Mouse (Mus musculus) limb, embryonic 13.5 days (tissue): Measurements from ENCODE around the gene Cd180. TPM values are rescaled to one million over a fixed set of nuclear protein-coding genes. Genes with fewer than 3 reads are reported as not detected.
"Not testable (repeated sequence)": the region's sequence is repeated elsewhere in the genome, so short reads cannot be mapped to it uniquely, and the experiment has no call there.

Experiments used
- ATAC-seq: fragments of 200-750 bp; cut with Nextera tagmentation; 2 replicates; pipeline ENCODE4 v1.8.0; 2017; ENCODE audit warnings: low read depth, moderate number of reproducible peaks, moderate TSS enrichment; ENCODE audit not compliant: low FRiP score
- H3K27ac ChIP-seq: fragments of 300-500 bp; sonication (generic); 2 replicates; pipeline ENCODE4 v1.5.1; 2015; ENCODE audit warnings: inconsistent platforms, mild to moderate bottlenecking, moderate library complexity
- H3K27me3 ChIP-seq: fragments of 300-500 bp; sonication (generic); 2 replicates; pipeline ENCODE4 v1.6.1; 2015; ENCODE audit warnings: mild to moderate bottlenecking, inconsistent platforms
- H3K36me3 ChIP-seq: fragments of 300-500 bp; sonication (generic); 2 replicates; pipeline ENCODE4 v1.6.1; 2015; ENCODE audit warnings: inconsistent platforms, mild to moderate bottlenecking, moderate library complexity
- H3K4me1 ChIP-seq: fragments of 300-500 bp; sonication (generic); 2 replicates; pipeline ENCODE4 v1.6.1; 2015; ENCODE audit warnings: inconsistent platforms
- H3K4me2 ChIP-seq: fragments of 300-500 bp; sonication (generic); replicated peaks from 2 replicates; pipeline ENCODE4 v1.6.1; 2015; ENCODE audit warnings: inconsistent platforms, mild to moderate bottlenecking, moderate library complexity
- H3K4me3 ChIP-seq: fragments of 300-500 bp; sonication (generic); 2 replicates; pipeline ENCODE4 v1.5.1; 2015; ENCODE audit warnings: moderate library complexity, mild to moderate bottlenecking, inconsistent platforms
- H3K9ac ChIP-seq: fragments of 300-500 bp; sonication (generic); 2 replicates; pipeline ENCODE4 v1.6.1; 2015; ENCODE audit warnings: mild to moderate bottlenecking, inconsistent platforms
- H3K9me3 ChIP-seq: fragments of 300-500 bp; sonication (generic); 2 replicates; pipeline ENCODE4 v1.6.1; 2016; ENCODE audit warnings: inconsistent platforms
- WGBS: fragments of 180-500 bp; shearing (Covaris S2); methylation state at CpG from one replicate; pipeline ENCODE4 v1.1.7; 2015; 5-methylcytosine and 5-hydroxymethylcytosine counted together
- polyA plus RNA-seq: library from polyadenylated mRNA; unstranded; fragments of >200 nt; fragmentation: Nextera tagmentation; extraction: Ambion mirVana; gene quantifications from 2 replicates; pipeline ENCODE4 v1.2.1, GENCODE M21; 2015

Gene Cd180
- polyA plus RNA-seq, 1 experiment from 2014 or later = 0.64 TPM

GRCm38 (mm10) chr13:102725906-102726305 lies 32.5 kb downstream of the Cd180 start:
- no peak overlapping the region for H3K9ac ChIP-seq
- H3K27me3 ChIP-seq = no peaks in the 10 kb centered on the region
- no peaks in the 10 kb centered on the region for H3K36me3 ChIP-seq
- ATAC-seq = no peak
- WGBS = 74% methylated on average over 2 of the region's 2 CpGs
- no peak overlapping the region for H3K27ac ChIP-seq
- no peaks in the 10 kb centered on the region for H3K9me3 ChIP-seq
- no peaks in the 10 kb centered on the region for H3K4me1 ChIP-seq
- H3K4me3 ChIP-seq = no peak overlapping the region
- H3K4me2 ChIP-seq = no peak overlapping the region

- no peak for ATAC-seq
- WGBS = 90% methylated on average over 1 of the region's 1 CpGs
Measured at GRCm38 (mm10) chr13:102726876-102727275, 33.5 kb downstream of the Cd180 start.

DNA sequence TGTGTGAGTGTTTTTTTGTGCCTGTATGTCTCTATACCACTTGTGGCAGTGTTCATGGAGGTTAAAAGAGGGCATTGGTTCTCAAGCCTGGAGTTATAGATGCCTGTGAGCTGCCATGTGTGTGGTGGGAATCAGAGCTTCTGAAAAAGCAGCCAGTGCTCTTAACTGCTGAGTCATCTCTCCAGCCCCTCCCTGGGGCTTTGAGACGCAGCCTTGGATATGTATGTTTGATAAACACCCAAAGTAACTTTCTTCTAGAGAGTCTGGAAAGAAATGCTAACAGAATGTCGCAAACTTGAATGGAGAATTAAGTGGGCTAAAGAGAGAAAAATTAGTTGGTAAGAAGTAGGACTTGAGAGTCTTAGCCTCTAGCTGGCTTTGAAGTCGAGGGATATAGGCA lies 34.7 kb downstream of the Cd180 start:
- no peak overlapping the region for H3K4me3 ChIP-seq
- no peaks in the 10 kb centered on the region for H3K36me3 ChIP-seq
- no peaks in the 10 kb centered on the region for H3K9me3 ChIP-seq
- H3K27ac ChIP-seq = no peak overlapping the region
- no peak for ATAC-seq
- 78% methylated on average over 3 of the region's 3 CpGs for WGBS
- H3K9ac ChIP-seq = no peak overlapping the region
- H3K27me3 ChIP-seq = no peaks in the 10 kb centered on the region
- no peak overlapping the region for H3K4me2 ChIP-seq
- H3K4me1 ChIP-seq = no peaks in the 10 kb centered on the region

More at GRCm38 (mm10) chr13:102726876-102727275, 33.5 kb downstream of the Cd180 start:
- Histone ChIP-seq H3K27me3 (no peaks in the 10 kb centered on the region), H3K36me3 (no peaks in the 10 kb centered on the region), H3K4me3 (no peak overlapping the region), H3K4me2 (no peak overlapping the region), H3K9ac (no peak overlapping the region), H3K27ac (no peak overlapping the region), H3K4me1 (no peaks in the 10 kb centered on the region), H3K9me3 (no peaks in the 10 kb centered on the region)

- H3K9me3 ChIP-seq, H3K4me3 ChIP-seq, H3K36me3 ChIP-seq, H3K4me2 ChIP-seq, H3K27me3 ChIP-seq, H3K27ac ChIP-seq, ATAC-seq, H3K9ac ChIP-seq, H3K4me1 ChIP-seq: not testable (repeated sequence)
- whole genome bisulfite sequencing = 47% methylated on average over 7 of the region's 7 CpGs
Measured at GRCm38 (mm10) chr13:102728951-102729350, 35.6 kb downstream of the Cd180 start.

DNA sequence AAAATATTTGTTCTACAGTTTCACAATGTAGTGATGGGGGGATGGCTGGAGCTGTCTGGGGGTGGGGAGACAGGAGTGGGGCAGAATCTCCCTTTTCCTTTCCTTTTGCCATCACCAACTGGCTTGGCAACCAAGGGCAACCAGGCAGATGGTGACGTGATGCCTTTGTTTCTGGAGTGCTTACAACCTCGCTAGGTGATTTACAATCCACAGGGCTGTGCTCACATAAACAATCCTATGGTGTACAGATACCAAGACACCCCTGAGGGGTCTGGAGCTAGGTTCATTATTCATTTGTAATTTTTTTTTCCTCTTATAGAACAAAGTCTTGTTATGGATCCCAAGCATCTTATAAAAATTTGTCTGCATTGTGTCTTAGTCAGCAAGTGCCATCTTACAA lies 39.7 kb downstream of the Cd180 start:
- Histone ChIP-seq H3K4me1 (no peaks in the 10 kb centered on the region), H3K9ac (no peak overlapping the region), H3K4me2 (no peak overlapping the region), H3K36me3 (peaks cover 36% of the 10 kb centered on the region), H3K4me3 (no peak overlapping the region), H3K9me3 (no peaks in the 10 kb centered on the region), H3K27ac (no peak overlapping the region), H3K27me3 (no peaks in the 10 kb centered on the region)
- ATAC-seq = no peak
- 50% methylated on average over 2 of the region's 2 CpGs for WGBS

GRCm38 (mm10) chr13:102737811-102738210 lies 44.5 kb downstream of the Cd180 start:
- no peaks in the 10 kb centered on the region for H3K9me3 ChIP-seq
- H3K27me3 ChIP-seq = no peaks in the 10 kb centered on the region
- H3K9ac ChIP-seq = no peak overlapping the region
- no peak overlapping the region for H3K4me3 ChIP-seq
- ATAC-seq = no peak
- 94% methylated on average over 7 of the region's 7 CpGs for WGBS
- H3K36me3 ChIP-seq = peaks cover 71% of the 10 kb centered on the region
- H3K27ac ChIP-seq = no peak overlapping the region
- no peak overlapping the region for H3K4me2 ChIP-seq
- H3K4me1 ChIP-seq = no peaks in the 10 kb centered on the region

DNA sequence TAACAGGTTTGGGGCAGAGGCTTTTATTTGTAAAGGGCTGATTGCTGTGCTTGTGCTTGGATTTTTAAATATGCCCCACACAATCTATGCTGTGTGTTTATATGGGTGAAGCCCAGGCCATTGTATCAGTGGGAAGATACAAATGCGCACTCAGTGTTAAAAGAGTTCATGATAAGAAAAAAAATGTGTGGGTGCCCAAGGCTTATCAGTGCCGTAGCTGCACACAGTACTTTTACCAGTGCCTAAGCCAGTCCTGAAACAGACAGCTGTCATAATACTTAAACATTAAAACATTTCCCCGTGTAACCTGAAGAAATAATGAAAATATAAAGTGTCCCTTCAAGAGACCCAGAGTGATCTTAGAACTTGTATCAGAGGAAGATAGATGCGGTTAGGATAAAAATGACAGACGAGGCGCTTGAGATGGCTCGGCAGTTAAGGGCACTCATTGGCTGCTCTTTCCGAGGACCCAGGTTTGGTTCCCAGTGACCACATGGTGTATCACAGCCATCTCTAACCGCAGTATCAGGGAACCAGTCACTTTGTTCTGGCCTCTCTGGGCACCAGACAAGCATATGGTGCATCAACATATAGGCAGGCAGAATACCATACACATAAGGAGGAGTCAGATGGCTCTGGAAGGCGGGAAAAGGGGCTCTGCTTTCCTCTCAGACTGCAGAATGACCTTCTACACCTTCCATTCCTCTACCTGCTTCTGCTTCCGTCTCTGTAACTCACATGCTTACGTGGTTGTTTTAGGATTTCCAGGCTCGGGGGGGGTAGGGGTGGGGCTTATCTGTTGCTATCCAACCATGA lies 46.6 kb downstream of the Cd180 start:
- Histone ChIP-seq H3K4me2 (no peak overlapping the region), H3K27me3 (no peaks in the 10 kb centered on the region), H3K9me3 (no peaks in the 10 kb centered on the region), H3K4me3 (no peak overlapping the region), H3K27ac (no peak overlapping the region), H3K4me1 (no peaks in the 10 kb centered on the region), H3K36me3 (peaks cover 67% of the 10 kb centered on the region), H3K9ac (no peak overlapping the region)
- no peak for ATAC-seq
- 89% methylated on average over 13 of the region's 13 CpGs for WGBS

DNA sequence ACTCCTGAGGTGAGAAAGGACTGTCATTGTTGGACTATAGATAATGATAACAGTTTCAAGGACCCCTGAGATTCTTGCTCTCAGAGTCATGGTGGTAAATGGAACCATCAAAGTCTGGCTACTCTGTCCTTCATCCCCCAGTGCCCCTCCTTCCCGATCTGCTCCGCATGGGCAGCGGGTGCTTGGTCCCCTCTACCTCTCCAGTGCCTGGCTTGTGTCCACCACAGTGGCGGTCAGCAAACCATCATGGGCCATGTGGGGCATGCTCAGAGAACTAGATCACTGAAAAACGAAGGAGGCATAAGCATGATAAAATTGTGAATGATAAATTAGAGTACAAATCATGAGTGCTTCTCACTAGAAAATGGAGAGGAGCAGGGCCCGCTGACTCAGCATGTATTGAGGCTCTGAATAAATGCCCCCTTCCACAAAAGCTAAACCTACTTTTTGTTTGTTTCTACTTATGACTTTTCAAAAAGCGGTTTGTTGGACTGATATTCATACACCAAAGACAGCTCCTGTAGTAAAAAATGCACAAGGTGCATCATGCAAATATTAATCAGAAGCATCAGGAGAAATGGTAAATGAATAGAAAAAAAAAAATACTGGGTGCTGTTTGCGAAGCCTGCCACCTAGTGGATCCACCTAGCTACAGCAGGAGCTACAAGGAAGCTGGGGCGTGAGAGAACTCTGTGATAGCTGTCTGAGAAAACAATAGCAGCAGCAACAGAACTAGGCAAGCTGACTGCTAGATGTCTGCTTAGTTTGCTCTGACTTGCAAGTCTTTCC lies 51.3 kb downstream of the Cd180 start:
- 71% methylated on average over 9 of the region's 9 CpGs for WGBS
- H3K27ac ChIP-seq = no peak overlapping the region
- no peaks in the 10 kb centered on the region for H3K27me3 ChIP-seq
- no peaks in the 10 kb centered on the region for H3K4me1 ChIP-seq
- H3K9me3 ChIP-seq = no peaks in the 10 kb centered on the region
- H3K36me3 ChIP-seq = peaks cover 36% of the 10 kb centered on the region
- H3K4me3 ChIP-seq = no peak overlapping the region
- no peak overlapping the region for H3K4me2 ChIP-seq
- ATAC-seq = no peak
- H3K9ac ChIP-seq = no peak overlapping the region

- Histone ChIP-seq H3K4me2 (no peak overlapping the region), H3K9me3 (no peaks in the 10 kb centered on the region), H3K27me3 (no peaks in the 10 kb centered on the region), H3K9ac (no peak overlapping the region), H3K4me3 (no peak overlapping the region), H3K36me3 (peaks cover 37% of the 10 kb centered on the region), H3K27ac (no peak overlapping the region), H3K4me1 (no peaks in the 10 kb centered on the region)
- no peak for ATAC-seq
- 91% methylated on average over 3 of the region's 3 CpGs for WGBS
Measured at GRCm38 (mm10) chr13:102745270-102745600, 51.9 kb downstream of the Cd180 start.

DNA sequence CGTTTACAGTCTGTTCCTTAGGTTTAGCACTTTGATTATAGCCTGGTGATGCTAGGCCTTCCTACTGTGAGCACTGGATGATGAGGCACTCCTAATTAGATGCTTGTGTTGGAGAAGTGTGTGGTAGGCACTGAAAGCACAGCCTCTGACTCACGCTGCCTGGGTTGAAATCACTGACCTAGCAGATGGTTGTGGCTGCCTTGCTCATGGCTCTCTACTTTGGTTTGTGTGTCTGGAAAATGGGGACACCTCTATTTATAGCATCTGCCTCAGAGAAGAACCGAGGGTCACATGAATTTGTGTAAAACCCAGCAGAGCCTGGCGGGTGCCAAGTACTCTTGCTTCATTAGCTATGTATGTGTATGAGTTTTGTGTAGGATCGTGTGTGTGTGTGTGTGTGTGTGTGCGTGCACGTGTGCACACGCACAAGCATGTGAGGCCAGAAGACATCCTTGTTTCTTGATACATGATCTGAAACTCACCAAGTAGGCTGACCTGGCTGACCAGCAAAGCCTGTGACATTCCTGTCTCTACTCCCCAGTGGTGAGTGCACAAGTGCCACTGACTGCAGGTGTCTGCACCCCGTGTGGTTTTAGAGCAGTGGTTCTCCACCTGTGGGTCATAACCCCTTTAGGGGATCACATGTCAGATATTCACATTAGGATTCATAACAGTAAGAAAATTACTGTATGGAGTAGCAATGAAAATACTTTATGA lies 52.4 kb downstream of the Cd180 start:
- no peak overlapping the region for H3K4me3 ChIP-seq
- no peak overlapping the region for H3K4me2 ChIP-seq
- no peaks in the 10 kb centered on the region for H3K27me3 ChIP-seq
- 84% methylated on average over 9 of the region's 9 CpGs for WGBS
- H3K36me3 ChIP-seq = peaks cover 42% of the 10 kb centered on the region
- ATAC-seq = no peak
- no peak overlapping the region for H3K27ac ChIP-seq
- H3K9ac ChIP-seq = no peak overlapping the region
- H3K4me1 ChIP-seq = no peaks in the 10 kb centered on the region
- no peaks in the 10 kb centered on the region for H3K9me3 ChIP-seq

DNA sequence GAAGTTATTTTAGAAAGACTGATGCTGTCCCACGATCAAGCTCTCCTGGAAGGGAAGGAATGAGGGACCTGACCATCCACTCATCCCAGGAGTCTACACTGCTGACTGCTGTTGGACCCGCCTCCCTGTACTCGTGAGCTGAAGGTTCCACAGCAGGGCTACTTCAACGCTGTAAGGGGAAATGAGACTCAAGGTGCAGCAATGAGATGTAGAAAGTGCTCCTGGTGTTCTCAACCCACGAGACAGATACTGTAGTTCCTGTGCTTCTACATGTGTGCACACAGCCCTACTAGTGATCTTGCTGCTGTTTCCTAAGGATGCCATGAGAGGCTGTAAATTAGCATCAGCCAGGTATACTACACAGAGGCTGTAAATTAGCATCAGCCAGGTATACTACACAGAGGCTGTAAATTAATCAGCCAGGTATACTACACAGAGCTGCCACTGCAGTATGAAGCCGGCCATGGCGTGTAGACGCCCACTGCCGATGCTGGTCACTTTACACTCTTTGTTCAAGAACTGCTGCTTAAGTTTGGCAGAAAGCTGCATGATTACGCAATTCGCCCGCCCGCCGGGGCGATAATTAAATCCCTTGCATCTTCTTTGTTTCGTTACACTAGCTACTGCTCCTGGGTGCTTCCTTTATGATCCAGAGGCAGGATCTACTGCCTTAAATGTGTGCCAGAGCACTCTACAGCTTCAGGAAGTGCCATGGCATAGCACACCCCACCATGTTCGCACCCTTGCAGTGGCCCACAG lies 53.6 kb downstream of the Cd180 start:
- 83% methylated on average over 17 of the region's 17 CpGs for WGBS
- Histone ChIP-seq H3K4me1 (no peaks in the 10 kb centered on the region), H3K9me3 (no peaks in the 10 kb centered on the region), H3K27ac (no peak overlapping the region), H3K4me2 (no peak overlapping the region), H3K36me3 (peaks cover 42% of the 10 kb centered on the region), H3K27me3 (no peaks in the 10 kb centered on the region), H3K4me3 (no peak overlapping the region), H3K9ac (no peak overlapping the region)
- ATAC-seq = no peak

DNA sequence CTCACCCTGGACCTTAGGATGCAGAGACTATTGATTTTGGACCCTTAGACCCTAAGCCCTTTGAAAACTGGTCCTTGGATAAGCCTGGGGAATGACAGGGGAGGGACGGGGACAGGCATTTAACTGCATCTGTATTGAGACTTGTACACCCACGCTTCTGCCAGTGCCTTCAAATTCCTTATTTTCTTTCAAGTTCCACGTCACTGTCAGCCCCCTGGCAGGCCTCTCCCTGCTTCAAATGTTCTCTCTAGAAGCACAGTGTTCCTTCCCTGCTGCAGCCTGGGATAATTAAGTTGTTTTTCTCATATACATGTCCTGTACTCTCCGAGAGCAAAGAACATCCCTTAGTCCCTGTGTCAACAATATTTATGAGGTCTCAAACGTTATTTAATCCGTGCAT lies 55.8 kb downstream of the Cd180 start:
- WGBS = 64% methylated on average over 6 of the region's 6 CpGs
- peaks cover 3% of the 10 kb centered on the region for H3K4me1 ChIP-seq
- H3K4me3 ChIP-seq = no peak overlapping the region
- no peak overlapping the region for H3K4me2 ChIP-seq
- no peaks in the 10 kb centered on the region for H3K27me3 ChIP-seq
- no peak overlapping the region for H3K27ac ChIP-seq
- H3K9ac ChIP-seq = no peak overlapping the region
- H3K9me3 ChIP-seq = no peaks in the 10 kb centered on the region
- ATAC-seq = no peak
- peaks cover 40% of the 10 kb centered on the region for H3K36me3 ChIP-seq
